Mouse (Mus musculus) forebrain, embryonic 14.5 days (tissue): ENCODE measurements around the gene Tle2. TPM values are rescaled to one million over a fixed set of nuclear protein-coding genes. Genes with fewer than 3 reads are reported as not detected.

Experiments used
- ATAC-seq: fragments of 200-750 bp; cut with Nextera tagmentation; 2 replicates; pipeline ENCODE4 v1.8.0; 2017; ENCODE audit warnings: mild to moderate bottlenecking, moderate library complexity
- DNase-seq: peaks from one replicate; pipeline ENCODE4 v3.0.0-alpha.2; 2015; ENCODE audit warnings: low spot score
- H3K27ac ChIP-seq: fragments of 300-500 bp; sonication (generic); 2 replicates; pipeline ENCODE4 v1.5.1; 2014; ENCODE audit warnings: low read depth, mild to moderate bottlenecking, control low read depth, low read length, moderate library complexity
- H3K27me3 ChIP-seq: fragments of 300-500 bp; sonication (generic); replicated peaks from 2 replicates; pipeline ENCODE4 v1.6.1; 2014; ENCODE audit warnings: low read length, control low read depth, mixed read lengths; ENCODE audit not compliant: control insufficient read depth, insufficient read depth
- H3K36me3 ChIP-seq: fragments of 300-500 bp; sonication (generic); 2 replicates; pipeline ENCODE4 v1.6.1; 2014; ENCODE audit warnings: low read length, control low read depth; ENCODE audit not compliant: control insufficient read depth, insufficient read depth
- H3K4me1 ChIP-seq: fragments of 300-500 bp; sonication (generic); 2 replicates; pipeline ENCODE4 v1.6.1; 2014; ENCODE audit warnings: antibody characterized with exemption, low read length, control low read depth; ENCODE audit not compliant: control insufficient read depth, insufficient read depth
- H3K4me2 ChIP-seq: fragments of 300-500 bp; sonication (generic); 2 replicates; pipeline ENCODE4 v1.6.1; 2014; ENCODE audit warnings: mild to moderate bottlenecking, control low read depth, low read length
- H3K4me3 ChIP-seq: fragments of 300-500 bp; sonication (generic); 2 replicates; pipeline ENCODE4 v1.5.1; 2014; ENCODE audit warnings: low read depth, low read length, control low read depth
- H3K9ac ChIP-seq: fragments of 300-500 bp; sonication (generic); 2 replicates; pipeline ENCODE4 v1.6.1; 2014; ENCODE audit warnings: mild to moderate bottlenecking, low read length, control low read depth, moderate library complexity
- H3K9me3 ChIP-seq: fragments of 300-500 bp; sonication (generic); replicated peaks from 2 replicates; pipeline ENCODE4 v1.6.1; 2016; ENCODE audit warnings: low read length, control low read depth, mixed read lengths; ENCODE audit not compliant: control insufficient read depth
- WGBS: fragments of 180-500 bp; shearing (Covaris S2); extraction: QIAGEN DNeasy Blood & Tissue Kit; methylation state at CpG from one replicate; pipeline ENCODE4 v1.1.7; 2014; 5-methylcytosine and 5-hydroxymethylcytosine counted together
- polyA plus RNA-seq: library from polyadenylated mRNA; unstranded; fragments of >200 nt; fragmentation: Nextera tagmentation; extraction: Ambion mirVana; gene quantifications from 2 replicates; pipeline ENCODE4 v1.2.1, GENCODE M21; 2014

Gene Tle2
- polyA plus RNA-seq, 1 experiment from 2014 or later, result 12.0 TPM

- peaks cover 22% of the 10 kb centered on the region for H3K27me3 ChIP-seq
- H3K4me1 ChIP-seq, result peaks cover 36% of the 10 kb centered on the region
- DNase-seq (peak; percentile 63), ATAC-seq (no peak)
- 3% methylated on average over 10 of the region's 10 CpGs for WGBS
- H3K4me2 ChIP-seq, result peak overlapping the region; percentile 26
- H3K9me3 ChIP-seq, result no peaks in the 10 kb centered on the region
- no peak overlapping the region for H3K4me3 ChIP-seq
- H3K27ac ChIP-seq, result peak overlapping the region; percentile 33; the same call in 1 of the 2 replicates
- no peak overlapping the region for H3K9ac ChIP-seq
- H3K36me3 ChIP-seq, result no peaks in the 10 kb centered on the region
Measured at GRCm38 (mm10) chr10:81596611-81597010, 22.2 kb downstream of the Tle2 start.

DNA sequence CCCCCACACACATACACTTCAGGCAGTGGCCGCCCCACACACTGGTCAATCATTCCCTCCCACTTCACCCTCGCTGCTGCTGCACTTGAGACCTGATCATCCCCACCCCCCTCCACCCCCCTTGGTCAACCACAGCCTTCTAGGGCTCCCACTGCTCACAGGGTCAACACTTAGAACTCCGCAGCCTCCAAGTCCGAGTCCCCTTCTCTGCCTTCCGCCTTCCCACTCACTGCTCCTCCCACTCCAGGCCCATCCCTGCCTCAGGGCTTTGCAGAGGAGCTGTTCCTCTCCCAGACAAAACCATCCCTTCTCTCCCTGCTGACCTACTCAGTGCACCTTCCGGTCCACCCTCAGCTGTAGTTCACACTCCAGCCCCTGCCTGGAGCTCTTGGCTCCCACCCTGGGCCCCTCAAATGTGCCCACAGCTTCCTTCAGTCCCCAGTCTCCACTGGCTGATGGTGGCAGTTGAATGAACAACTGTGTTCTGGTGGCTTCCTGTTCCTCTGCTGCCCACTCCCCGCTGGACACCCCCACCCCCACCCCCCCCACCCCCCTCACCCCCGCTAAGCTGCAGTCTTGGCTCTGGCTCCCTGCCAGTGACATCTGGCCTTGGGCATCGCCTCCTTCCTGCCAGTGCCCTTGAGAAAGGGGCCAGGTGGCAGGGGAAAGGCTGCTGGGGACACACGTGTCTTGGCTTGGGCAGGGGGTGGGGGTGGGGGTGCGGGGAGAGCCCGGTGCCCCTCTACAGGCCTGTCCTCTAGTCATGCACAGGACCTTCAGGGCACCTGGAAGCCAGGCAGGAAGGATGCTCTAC lies 23.0 kb downstream of the Tle2 start:
- Histone ChIP-seq H3K4me1 (peaks cover 36% of the 10 kb centered on the region), H3K27ac (peak overlapping the region; percentile 33; the same call in 1 of the 2 replicates), H3K9ac (no peak overlapping the region), H3K36me3 (no peaks in the 10 kb centered on the region), H3K4me3 (no peak overlapping the region), H3K27me3 (peaks cover 22% of the 10 kb centered on the region), H3K9me3 (no peaks in the 10 kb centered on the region), H3K4me2 (peak overlapping the region; percentile 26; the same call in 1 of the 2 replicates)
- peak; percentile 41 for DNase-seq
- 6% methylated on average over 10 of the region's 12 CpGs for WGBS
- ATAC-seq, result no peak; the same call in 1 of the 2 replicates

DNA sequence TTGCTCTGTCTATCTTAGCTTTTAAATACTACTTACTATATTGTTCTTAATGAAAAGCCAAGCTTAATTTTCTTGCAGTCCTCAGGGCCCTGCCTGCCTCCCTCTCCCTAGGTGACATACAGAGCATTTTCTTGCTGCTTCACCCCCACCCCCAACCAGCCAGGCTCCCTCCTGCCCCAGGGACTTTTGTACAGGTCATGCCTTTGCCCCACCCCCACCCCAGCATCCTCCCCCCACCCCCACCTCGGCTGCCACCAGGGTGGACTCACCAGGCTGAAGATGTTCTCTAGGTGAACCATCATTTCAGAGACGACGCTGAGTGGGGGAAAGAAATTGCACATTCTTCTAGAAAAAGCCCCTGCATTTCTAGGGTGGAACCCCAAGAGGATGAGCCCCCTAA lies 24.0 kb downstream of the Tle2 start:
- H3K9ac ChIP-seq, result no peak overlapping the region
- H3K9me3 ChIP-seq, result no peaks in the 10 kb centered on the region
- ATAC-seq (no peak), DNase-seq (no peak)
- no peaks in the 10 kb centered on the region for H3K36me3 ChIP-seq
- no peak overlapping the region for H3K27ac ChIP-seq
- peaks cover 39% of the 10 kb centered on the region for H3K4me1 ChIP-seq
- H3K4me2 ChIP-seq, result no peak overlapping the region
- H3K27me3 ChIP-seq, result peaks cover 22% of the 10 kb centered on the region
- H3K4me3 ChIP-seq, result no peak overlapping the region
- WGBS, result 44% methylated on average over 3 of the region's 3 CpGs

DNA sequence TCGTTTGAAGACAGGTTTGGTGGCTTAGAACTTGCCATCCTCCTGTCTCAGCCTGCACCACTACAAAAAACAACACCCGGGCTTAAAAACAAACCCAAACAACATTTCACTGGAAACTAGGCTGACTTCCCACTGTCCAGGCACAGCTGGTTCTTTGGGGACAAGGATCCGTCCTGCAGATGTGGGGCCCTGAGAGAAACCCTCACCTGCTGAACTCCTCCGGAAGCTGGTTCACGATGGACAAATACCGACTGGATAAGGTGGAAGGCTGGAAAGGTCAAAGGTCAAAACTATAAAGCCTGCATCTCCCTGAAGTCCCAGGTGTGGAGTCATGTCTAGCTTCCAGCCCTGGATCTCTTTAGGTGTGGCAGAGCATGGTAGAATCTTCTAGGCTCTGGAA lies 24.5 kb downstream of the Tle2 start:
- Histone ChIP-seq H3K4me2 (no peak overlapping the region), H3K4me1 (peaks cover 39% of the 10 kb centered on the region), H3K9me3 (no peaks in the 10 kb centered on the region), H3K36me3 (no peaks in the 10 kb centered on the region), H3K27ac (no peak overlapping the region), H3K4me3 (no peak overlapping the region), H3K9ac (no peak overlapping the region), H3K27me3 (peaks cover 19% of the 10 kb centered on the region)
- ATAC-seq (no peak), DNase-seq (no peak)
- 56% methylated on average over 6 of the region's 6 CpGs for WGBS

DNA sequence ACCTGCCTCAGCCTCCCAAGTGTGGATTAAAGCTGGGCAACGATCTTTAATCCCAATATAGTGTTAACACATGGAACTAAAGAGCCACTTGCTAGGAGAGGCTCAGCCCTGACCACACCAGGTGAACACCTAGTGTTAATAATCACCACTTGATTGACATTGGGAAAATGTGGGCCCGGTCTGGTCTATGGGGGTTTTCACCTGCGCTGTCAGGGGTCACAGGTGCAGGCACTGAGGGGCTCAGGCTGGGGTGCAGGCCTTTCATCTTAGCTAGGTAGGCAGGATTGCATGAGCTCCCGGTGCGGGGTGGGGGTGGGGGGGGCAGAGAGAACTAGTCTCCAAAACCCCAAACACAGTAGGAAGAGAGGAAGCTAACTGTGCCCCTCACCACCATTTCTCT lies 25.3 kb downstream of the Tle2 start:
- 75% methylated on average over 5 of the region's 5 CpGs for WGBS
- DNase-seq (no peak), ATAC-seq (no peak)
- H3K4me3 ChIP-seq, result no peak overlapping the region
- H3K9me3 ChIP-seq, result no peaks in the 10 kb centered on the region
- H3K9ac ChIP-seq, result no peak overlapping the region
- H3K27me3 ChIP-seq, result peaks cover 12% of the 10 kb centered on the region; the same call in 1 of the 2 replicates
- no peak overlapping the region for H3K27ac ChIP-seq
- H3K4me2 ChIP-seq, result no peak overlapping the region
- peaks cover 39% of the 10 kb centered on the region for H3K4me1 ChIP-seq
- H3K36me3 ChIP-seq, result no peaks in the 10 kb centered on the region

- ATAC-seq, result no peak
- DNase-seq, result no peak
- Histone ChIP-seq H3K27me3 (peaks cover 9% of the 10 kb centered on the region; the same call in 1 of the 2 replicates), H3K4me2 (no peak overlapping the region), H3K9me3 (no peaks in the 10 kb centered on the region), H3K4me3 (no peak overlapping the region), H3K9ac (no peak overlapping the region), H3K4me1 (peaks cover 39% of the 10 kb centered on the region), H3K27ac (no peak overlapping the region), H3K36me3 (no peaks in the 10 kb centered on the region)
- 55% methylated on average over 10 of the region's 10 CpGs for WGBS
Measured at GRCm38 (mm10) chr10:81600096-81600495, 25.7 kb downstream of the Tle2 start.

DNA sequence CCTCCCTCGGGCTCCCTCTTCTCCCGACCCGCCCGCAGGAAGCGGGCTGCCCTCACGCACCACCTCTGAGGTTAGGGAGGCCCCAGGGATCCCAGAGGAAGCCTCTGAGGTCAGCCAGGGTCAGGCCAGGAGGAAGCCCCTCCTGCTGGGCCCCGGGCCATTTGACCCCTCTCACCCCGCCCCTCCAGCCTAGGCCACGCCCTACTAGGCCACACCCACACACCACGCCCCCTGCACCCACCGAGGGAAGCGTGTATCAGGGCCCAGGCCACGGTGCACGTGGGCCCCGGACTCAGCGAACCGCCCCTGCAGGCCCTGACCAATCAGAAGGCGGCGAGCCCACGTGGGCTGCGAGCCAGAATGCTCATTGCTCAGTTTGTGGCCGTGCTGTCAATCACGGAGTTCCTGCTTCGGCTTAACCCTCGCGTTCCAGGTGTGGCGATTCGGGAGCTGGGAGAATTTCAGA lies 26.4 kb downstream of the Tle2 start, which contains the start of gene Tle6:
TSS of gene Tle6 (minus strand) at position 336 of the 466 bp plus-strand sequence.
- Histone ChIP-seq H3K9me3 (no peaks in the 10 kb centered on the region), H3K9ac (no peak within 1 kb of the TSS; the same call in 1 of the 2 replicates), H3K4me3 (no peak within 1 kb of the TSS; the same call in 1 of the 2 replicates), H3K4me2 (peak within 1 kb of the TSS; percentile 44), H3K4me1 (peaks cover 36% of the 10 kb centered on the region), H3K27me3 (peaks cover 4% of the 10 kb centered on the region; the same call in 1 of the 2 replicates), H3K36me3 (no peaks in the 10 kb centered on the region), H3K27ac (no peak within 1 kb of the TSS)
- under 1% methylated on average over 28 of the region's 28 CpGs for WGBS
- peak; percentile 98 for DNase-seq
- peak; percentile 78 for ATAC-seq

DNA sequence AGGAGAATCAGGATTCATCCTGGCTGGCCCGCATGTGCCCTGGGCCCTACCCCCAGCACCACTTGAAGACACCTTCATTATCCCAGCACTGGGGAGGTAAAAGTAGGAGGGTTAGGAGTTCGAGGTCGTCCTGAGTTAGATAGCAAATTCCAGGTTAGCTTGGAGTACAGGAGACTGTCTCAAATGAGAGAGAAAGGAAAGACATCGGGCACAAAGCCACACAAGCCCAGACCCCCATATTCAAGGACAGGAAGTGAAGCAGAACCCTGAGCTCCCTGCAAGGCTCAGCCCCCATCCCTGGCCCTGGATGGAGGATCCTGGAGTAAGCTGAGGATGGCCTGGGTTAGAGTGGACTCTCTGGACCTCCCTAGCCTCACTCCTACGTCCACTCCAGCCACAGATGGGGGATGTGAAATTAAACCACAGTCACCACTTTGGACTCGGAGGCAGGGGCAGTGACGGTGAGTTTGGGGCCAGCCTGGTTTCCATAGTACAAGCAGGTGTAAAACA lies 27.1 kb downstream of the Tle2 start:
- H3K4me2 ChIP-seq, result peak overlapping the region; percentile 44; the same call in 1 of the 2 replicates
- DNase-seq (no peak), ATAC-seq (no peak)
- H3K27ac ChIP-seq, result no peak overlapping the region
- H3K9me3 ChIP-seq, result no peaks in the 10 kb centered on the region
- H3K9ac ChIP-seq, result no peak overlapping the region
- WGBS, result 20% methylated on average over 7 of the region's 7 CpGs
- no peak overlapping the region for H3K4me3 ChIP-seq
- H3K36me3 ChIP-seq, result no peaks in the 10 kb centered on the region
- no peaks in the 10 kb centered on the region for H3K27me3 ChIP-seq
- H3K4me1 ChIP-seq, result peaks cover 29% of the 10 kb centered on the region

- H3K36me3 ChIP-seq, result no peaks in the 10 kb centered on the region
- no peak overlapping the region for H3K27ac ChIP-seq
- ATAC-seq (no peak), DNase-seq (peak; percentile 90)
- H3K9ac ChIP-seq, result no peak overlapping the region
- no peak overlapping the region for H3K4me2 ChIP-seq
- no peaks in the 10 kb centered on the region for H3K9me3 ChIP-seq
- H3K4me1 ChIP-seq, result peaks cover 18% of the 10 kb centered on the region
- H3K27me3 ChIP-seq, result no peaks in the 10 kb centered on the region
- WGBS, result 20% methylated on average over 4 of the region's 4 CpGs
- H3K4me3 ChIP-seq, result no peak overlapping the region
Measured at GRCm38 (mm10) chr10:81602741-81603151, 28.4 kb downstream of the Tle2 start.
